Mouse (Mus musculus): ENCODE measurements around the gene Sgip1.
A peak's percentile ranks its signal among the peaks of the same experiment; 100 is the strongest.

DNA sequence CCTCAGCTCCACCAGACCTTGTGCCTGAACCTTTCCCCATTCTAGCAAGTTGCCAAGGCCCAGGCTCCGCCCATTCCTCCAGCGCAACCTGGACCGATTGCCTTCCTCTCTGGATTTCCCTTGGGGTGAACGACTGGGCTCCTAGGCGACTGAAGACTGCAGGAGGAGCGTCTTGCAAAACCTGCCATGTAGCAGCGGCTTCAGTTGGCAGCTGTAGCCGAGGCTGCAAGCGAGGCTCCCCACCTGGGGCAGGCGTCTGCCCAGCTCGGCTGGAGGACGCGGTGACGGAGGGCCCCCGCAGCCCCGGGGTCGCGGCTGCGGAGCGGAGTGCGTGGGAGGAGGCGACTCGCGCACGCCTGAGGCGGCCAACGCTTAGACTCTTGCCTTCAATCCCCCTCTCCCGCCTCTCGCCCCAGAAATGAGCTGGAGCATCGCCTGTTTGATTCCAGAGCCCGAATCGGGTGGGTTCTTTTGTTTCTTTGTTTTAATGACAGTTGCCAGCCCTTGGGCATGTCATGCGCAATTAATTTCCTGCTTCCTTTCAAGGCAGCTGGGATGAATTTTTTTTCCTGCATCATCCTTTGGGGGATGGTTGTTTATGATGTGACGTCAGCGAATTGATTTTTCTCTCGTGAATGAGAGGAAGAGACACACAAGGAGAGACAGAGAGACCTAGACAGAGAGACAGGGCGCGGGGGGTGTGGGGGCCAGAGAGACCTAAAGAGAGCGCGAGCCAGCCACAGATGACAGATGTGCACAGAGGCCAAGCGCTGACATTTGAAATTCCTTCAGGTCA lies 18.2 kb downstream of the Sgip1 start:
- TF ChIP-seq CTCF (IDR thresholded peaks at IDR 0.05; ENCODE audit: insufficient read depth, low read depth, low read length), result no peak
- TF ChIP-seq POLR2A (IDR thresholded peaks at IDR 0.05; ENCODE audit: insufficient read depth, low read depth, low read length), result peak; percentile 11
